Mouse (Mus musculus): ENCODE measurements around the gene Crmp1.

DNA sequence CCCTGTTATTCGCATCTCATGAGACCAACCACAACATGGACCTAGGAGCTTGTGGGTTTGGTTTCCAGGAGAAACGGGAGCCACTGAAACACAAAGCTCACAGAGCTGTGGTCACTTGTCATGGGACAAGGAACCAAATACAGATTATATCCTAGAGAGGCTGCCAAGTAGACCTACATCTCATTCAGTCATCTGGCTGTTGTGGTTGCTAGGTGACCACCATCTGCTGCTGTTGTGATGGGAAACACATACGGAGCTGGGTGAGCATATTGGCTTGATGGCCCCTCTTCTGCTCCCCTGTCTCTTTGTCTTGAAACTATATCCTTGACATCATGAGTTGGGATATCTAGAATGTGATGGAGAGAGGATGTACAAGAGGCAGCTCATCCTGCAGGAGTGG is 44.3 kb upstream of the Crmp1 start:
- no peak for TF ChIP-seq CTCF (IDR thresholded peaks at IDR 0.05; ENCODE audit: low read depth)
- TF ChIP-seq EP300 (IDR thresholded peaks at IDR 0.05; ENCODE audit: low read depth) = no peak
